Mouse (Mus musculus): ENCODE measurements around the gene 1600012H06Rik. TPM values are rescaled to one million over a fixed set of nuclear protein-coding genes. Genes with fewer than 3 reads are reported as not detected.

1600012H06Rik gene
- total RNA-seq, 2 experiments from 2014 or later: 12.7 to 15.3 TPM

Other genes starting within 250 kb of the 1600012H06Rik start
- gene Thbs2, start 248.9 kb upstream of the 1600012H06Rik start, total RNA-seq (2021): 1 to 10 TPM; 3.0 to 4.0 TPM
- 1 to 10 TPM; 3.1 to 3.7 TPM for gene Wdr27, start within 50 bp of the 1600012H06Rik start, total RNA-seq (2021)
- 10 to 100 TPM; 52.4 to 54.7 TPM for gene Phf10, start 18.1 kb downstream of the 1600012H06Rik start, total RNA-seq (2021)
- 1 to 10 TPM; 6.4 to 6.5 TPM for gene 9030025P20Rik, start 35.3 kb downstream of the 1600012H06Rik start, total RNA-seq (2021)
- gene Gm3417, start 35.6 kb downstream of the 1600012H06Rik start, total RNA-seq (2021): 1 to 10 TPM in 1 of 2 experiments, not detected in 1; 1.5 TPM
- 1 to 10 TPM; 4.1 to 5.8 TPM for gene Gm3435, start 67.0 kb downstream of the 1600012H06Rik start, total RNA-seq (2021)
- gene Ermard, start 98.0 kb downstream of the 1600012H06Rik start, total RNA-seq (2021): 10 to 100 TPM; 51.9 to 52.9 TPM
- gene Tcte3, start 98.3 kb downstream of the 1600012H06Rik start, total RNA-seq (2021): 1 to 10 TPM in 1 of 2 experiments, not detected in 1; 1.3 TPM
- gene Gm3448, start 98.4 kb downstream of the 1600012H06Rik start, total RNA-seq (2021): 1 to 10 TPM; 7.2 to 8.4 TPM